Mouse (Mus musculus): ENCODE results near the gene Thsd4.

Thsd4 gene

GRCm38 (mm10) chr9:60148988-60149387 lies 372.9 kb downstream of the Thsd4 start:
- ATAC-seq (ENCODE audit: low TSS enrichment): no peak

- no peak for ATAC-seq (ENCODE audit: low TSS enrichment)
Observed at GRCm38 (mm10) chr9:60147401-60147800, 374.4 kb downstream of the Thsd4 start.

- peak; percentile 97 for ATAC-seq (ENCODE audit: low TSS enrichment)
Observed at GRCm38 (mm10) chr9:60143816-60144215, 378.0 kb downstream of the Thsd4 start.

- ATAC-seq (ENCODE audit: low TSS enrichment): peak; percentile 72; the same call in 1 of the 2 replicates
Observed at GRCm38 (mm10) chr9:60141081-60141514, 380.7 kb downstream of the Thsd4 start.

GRCm38 (mm10) chr9:60140411-60140810 lies 381.4 kb downstream of the Thsd4 start:
- ATAC-seq (ENCODE audit: low TSS enrichment): no peak

GRCm38 (mm10) chr9:60139446-60139845 lies 382.4 kb downstream of the Thsd4 start:
- ATAC-seq (ENCODE audit: low TSS enrichment): no peak

GRCm38 (mm10) chr9:60129235-60129991 lies 392.4 kb downstream of the Thsd4 start:
- peak; percentile 80 for ATAC-seq (ENCODE audit: low TSS enrichment)

GRCm38 (mm10) chr9:60126961-60127360 lies 394.9 kb downstream of the Thsd4 start:
- ATAC-seq (ENCODE audit: low TSS enrichment): no peak

GRCm38 (mm10) chr9:60124102-60124501 lies 397.7 kb downstream of the Thsd4 start:
- no peak for ATAC-seq (ENCODE audit: low TSS enrichment)

GRCm38 (mm10) chr9:60123066-60123465 lies 398.8 kb downstream of the Thsd4 start:
- no peak for ATAC-seq (ENCODE audit: low TSS enrichment)

GRCm38 (mm10) chr9:60119846-60120245 lies 402.0 kb downstream of the Thsd4 start:
- ATAC-seq (ENCODE audit: low TSS enrichment): peak; percentile 47; the same call in 1 of the 2 replicates

GRCm38 (mm10) chr9:60117831-60118230 lies 404.0 kb downstream of the Thsd4 start:
- no peak for ATAC-seq (ENCODE audit: low TSS enrichment)

- no peak for ATAC-seq (ENCODE audit: low TSS enrichment)
Observed at GRCm38 (mm10) chr9:60115711-60116247, 406.1 kb downstream of the Thsd4 start.

GRCm38 (mm10) chr9:60115306-60115705 lies 406.5 kb downstream of the Thsd4 start:
- no peak for ATAC-seq (ENCODE audit: low TSS enrichment)

GRCm38 (mm10) chr9:60110200-60110599 lies 411.6 kb downstream of the Thsd4 start:
- no peak for ATAC-seq (ENCODE audit: low TSS enrichment)

GRCm38 (mm10) chr9:60106683-60107082 lies 415.2 kb downstream of the Thsd4 start:
- peak; percentile 31; the same call in 1 of the 2 replicates for ATAC-seq (ENCODE audit: low TSS enrichment)

GRCm38 (mm10) chr9:60106106-60106505 lies 415.7 kb downstream of the Thsd4 start:
- no peak for ATAC-seq (ENCODE audit: low TSS enrichment)

GRCm38 (mm10) chr9:60094211-60094610 lies 427.6 kb downstream of the Thsd4 start:
- no peak for ATAC-seq (ENCODE audit: low TSS enrichment)

- no peak for ATAC-seq (ENCODE audit: low TSS enrichment)
Observed at GRCm38 (mm10) chr9:60092428-60092827, 429.4 kb downstream of the Thsd4 start.

GRCm38 (mm10) chr9:60089441-60089840 lies 432.4 kb downstream of the Thsd4 start:
- ATAC-seq (ENCODE audit: low TSS enrichment): no peak

GRCm38 (mm10) chr9:60088101-60088500 lies 433.7 kb downstream of the Thsd4 start:
- ATAC-seq (ENCODE audit: low TSS enrichment): no peak

GRCm38 (mm10) chr9:60082107-60082581 lies 439.7 kb downstream of the Thsd4 start:
- no peak for ATAC-seq (ENCODE audit: low TSS enrichment)

- ATAC-seq (ENCODE audit: low TSS enrichment): no peak
Observed at GRCm38 (mm10) chr9:60077761-60078160, 444.1 kb downstream of the Thsd4 start.

All from frontal cortex, adult (tissue).